Mouse (Mus musculus) liver, postnatal 0 days (tissue): ENCODE data around the gene Cd5l. TPM values are rescaled to one million over a fixed set of nuclear protein-coding genes. Genes with fewer than 3 reads are reported as not detected.
A peak's percentile ranks its signal among the peaks of the same experiment; 100 is the strongest.

Experiments
- ATAC-seq: fragments of 200-750 bp; cut with Nextera tagmentation; 2 replicates; pipeline ENCODE4 v1.8.0; 2017; ENCODE audit warnings: mild to moderate bottlenecking, moderate library complexity
- DNase-seq: peaks from one replicate; pipeline ENCODE4 v3.0.0-alpha.2; 2016
- H3K27ac ChIP-seq: fragments of 300-500 bp; sonication (generic); 2 replicates; pipeline ENCODE4 v1.5.1; 2014; ENCODE audit warnings: antibody characterized with exemption, moderate library complexity, mild to moderate bottlenecking, low read depth
- H3K27me3 ChIP-seq: fragments of 300-500 bp; sonication (generic); 2 replicates; pipeline ENCODE4 v1.6.1; 2014; ENCODE audit warnings: low read length, control low read depth, mixed read lengths; ENCODE audit not compliant: insufficient read depth
- H3K36me3 ChIP-seq: fragments of 300-500 bp; sonication (generic); replicated peaks from 2 replicates; pipeline ENCODE4 v1.6.1; 2014; ENCODE audit warnings: mild to moderate bottlenecking, control low read depth, low read length, moderate library complexity, mixed read lengths; ENCODE audit not compliant: insufficient read depth
- H3K4me1 ChIP-seq: fragments of 300-500 bp; sonication (generic); 2 replicates; pipeline ENCODE4 v1.6.1; 2014; ENCODE audit warnings: antibody characterized with exemption, mild to moderate bottlenecking, control low read depth; ENCODE audit not compliant: insufficient read depth
- H3K4me2 ChIP-seq: fragments of 300-500 bp; sonication (generic); 2 replicates; pipeline ENCODE4 v1.6.1; 2014; ENCODE audit warnings: low read depth, mild to moderate bottlenecking, low read length, moderate library complexity, mixed read lengths
- H3K4me3 ChIP-seq: fragments of 300-500 bp; sonication (generic); 2 replicates; pipeline ENCODE4 v1.5.1; 2014; ENCODE audit warnings: low read depth, low read length
- H3K9ac ChIP-seq: fragments of 300-500 bp; sonication (generic); replicated peaks from 2 replicates; pipeline ENCODE4 v1.6.1; 2014; ENCODE audit warnings: mild to moderate bottlenecking, moderate library complexity
- H3K9me3 ChIP-seq: fragments of 300-500 bp; sonication (generic); 2 replicates; pipeline ENCODE4 v1.6.1; 2016; ENCODE audit warnings: mild to moderate bottlenecking, control low read depth, low read length, mixed read lengths
- CTCF ChIP-seq: sonication (generic); IDR thresholded peaks from 2 replicates; pipeline ENCODE4 v1.5.1; 2016; ENCODE audit warnings: antibody characterized with exemption, low read depth
- EP300 ChIP-seq: IDR thresholded peaks from 2 replicates; pipeline ENCODE4 v1.6.1; 2016; ENCODE audit warnings: antibody characterized with exemption, low read depth, mild to moderate bottlenecking
- WGBS: fragments of 180-500 bp; shearing (Covaris S2); extraction: QIAGEN DNeasy Blood & Tissue Kit; methylation state at CpG from one replicate; pipeline ENCODE4 v1.1.7; 2014; ENCODE audit not compliant: insufficient replicate concordance; 5-methylcytosine and 5-hydroxymethylcytosine counted together
- polyA plus RNA-seq: library from polyadenylated mRNA; unstranded; fragments of >200 nt; fragmentation: Nextera tagmentation; extraction: Ambion mirVana; gene quantifications from 2 replicates; pipeline ENCODE4 v1.2.1, GENCODE M21; 2015

Gene Cd5l
- polyA plus RNA-seq, 1 experiment from 2014 or later, result 70.9 TPM

DNA sequence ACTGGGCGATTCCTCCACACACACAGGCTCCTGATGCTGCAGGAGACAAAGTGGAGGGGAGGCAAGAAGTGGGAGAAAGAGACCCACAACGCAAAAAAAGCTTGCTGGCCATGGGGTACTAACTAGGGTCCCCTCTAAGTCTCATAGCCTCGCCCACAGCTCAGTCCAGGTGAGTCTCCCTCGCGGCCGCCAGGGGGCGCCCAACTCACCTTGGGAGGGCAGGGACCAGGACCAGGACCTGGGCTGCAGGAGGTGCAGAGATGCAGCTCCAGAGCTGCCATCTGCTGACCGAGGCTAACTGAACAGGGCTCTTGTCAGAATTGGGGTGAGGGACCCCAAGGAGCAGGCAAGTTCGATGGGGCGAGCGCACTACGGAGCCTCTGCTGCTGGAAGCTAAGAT lies 53.5 kb downstream of the Cd5l start:
- Histone ChIP-seq H3K27ac (no peak overlapping the region), H3K36me3 (no peaks in the 10 kb centered on the region), H3K9ac (no peak overlapping the region), H3K9me3 (no peaks in the 10 kb centered on the region), H3K27me3 (no peaks in the 10 kb centered on the region), H3K4me1 (no peaks in the 10 kb centered on the region), H3K4me2 (no peak overlapping the region), H3K4me3 (no peak overlapping the region)
- ATAC-seq (peak; percentile 48), DNase-seq (peak; percentile 66)
- 16% methylated on average over 12 of the region's 12 CpGs for WGBS
- peak; percentile 91 for TF ChIP-seq CTCF
- TF ChIP-seq EP300, result no peak

- ATAC-seq (no peak), DNase-seq (no peak)
- no peak overlapping the region for H3K27ac ChIP-seq
- no peaks in the 10 kb centered on the region for H3K4me1 ChIP-seq
- no peak overlapping the region for H3K9ac ChIP-seq
- no peaks in the 10 kb centered on the region for H3K27me3 ChIP-seq
- TF ChIP-seq CTCF, result 0 out of 2 replicates have a peak, but pooled peaks have one; percentile 2
- TF ChIP-seq EP300, result no peak
- no peak overlapping the region for H3K4me2 ChIP-seq
- no peak overlapping the region for H3K4me3 ChIP-seq
- WGBS, result 55% methylated on average over 1 of the region's 1 CpGs
- no peaks in the 10 kb centered on the region for H3K9me3 ChIP-seq
- H3K36me3 ChIP-seq, result no peaks in the 10 kb centered on the region
Measured at GRCm38 (mm10) chr3:87420645-87421044, 63.0 kb downstream of the Cd5l start.

Other genes starting within 250 kb of the Cd5l start
- 0.67 and 0.73 TPM in 2 replicates for gene Kirrel, start 183.1 kb upstream of the Cd5l start, polyA plus RNA-seq
- 0.16 and 0.17 TPM in 2 replicates for gene Fcrls, start 94.1 kb upstream of the Cd5l start, polyA plus RNA-seq
- 0.95 and 1.7 TPM in 2 replicates for gene Fcrl1, start 18.5 kb downstream of the Cd5l start, polyA plus RNA-seq
- gene Fcrl5, start 77.9 kb downstream of the Cd5l start, polyA plus RNA-seq, result not detected in 2 replicates
- 3.6 and 3.9 TPM in 2 replicates for gene Etv3, start 167.5 kb downstream of the Cd5l start, polyA plus RNA-seq